Mouse (Mus musculus) embryonic facial prominence, embryonic 12.5 days (tissue): ENCODE results near the gene Rnf7. TPM values are rescaled to one million over a fixed set of nuclear protein-coding genes. Genes with fewer than 3 reads are reported as not detected.
"Not testable (repeated sequence)": the region's sequence is repeated elsewhere in the genome, so short reads cannot be mapped to it uniquely, and the experiment has no call there.

Experiments used
- ATAC-seq: fragments of 200-750 bp; cut with Nextera tagmentation; 2 replicates; pipeline ENCODE4 v1.8.0; 2017; ENCODE audit not compliant: insufficient number of reproducible peaks, insufficient read depth, low FRiP score, low TSS enrichment
- H3K27ac ChIP-seq: fragments of 300-500 bp; sonication (generic); 2 replicates; pipeline ENCODE4 v1.5.1; 2016; ENCODE audit warnings: mild to moderate bottlenecking
- H3K27me3 ChIP-seq: fragments of 300-500 bp; sonication (generic); 2 replicates; pipeline ENCODE4 v1.6.1; 2016; ENCODE audit warnings: mild to moderate bottlenecking, moderate library complexity
- H3K36me3 ChIP-seq: fragments of 300-500 bp; sonication (generic); 2 replicates; pipeline ENCODE4 v1.6.1; 2016; ENCODE audit warnings: mild to moderate bottlenecking
- H3K4me1 ChIP-seq: fragments of 300-500 bp; sonication (generic); 2 replicates; pipeline ENCODE4 v1.6.1; 2016
- H3K4me2 ChIP-seq: fragments of 300-500 bp; sonication (generic); replicated peaks from 2 replicates; pipeline ENCODE4 v1.6.1; 2016; ENCODE audit warnings: mild to moderate bottlenecking, moderate library complexity
- H3K4me3 ChIP-seq: fragments of 300-500 bp; sonication (generic); 2 replicates; pipeline ENCODE4 v1.5.1; 2016; ENCODE audit warnings: mild to moderate bottlenecking
- H3K9ac ChIP-seq: fragments of 300-500 bp; sonication (generic); 2 replicates; pipeline ENCODE4 v1.6.1; 2016; ENCODE audit warnings: mild to moderate bottlenecking, moderate library complexity
- H3K9me3 ChIP-seq: fragments of 300-500 bp; sonication (generic); 2 replicates; pipeline ENCODE4 v1.6.1; 2016; ENCODE audit warnings: mild to moderate bottlenecking, moderate library complexity
- WGBS: fragments of 180-500 bp; shearing (Covaris S2); methylation state at CpG from one replicate; pipeline ENCODE4 v1.1.7; 2016; 5-methylcytosine and 5-hydroxymethylcytosine counted together
- polyA plus RNA-seq: library from polyadenylated mRNA; unstranded; fragments of >200 nt; fragmentation: Nextera tagmentation; extraction: Ambion mirVana; gene quantifications from 2 replicates; pipeline ENCODE4 v1.2.1, GENCODE M21; 2016

The Rnf7 gene
- polyA plus RNA-seq = 246 and 252 TPM in 2 replicates

DNA sequence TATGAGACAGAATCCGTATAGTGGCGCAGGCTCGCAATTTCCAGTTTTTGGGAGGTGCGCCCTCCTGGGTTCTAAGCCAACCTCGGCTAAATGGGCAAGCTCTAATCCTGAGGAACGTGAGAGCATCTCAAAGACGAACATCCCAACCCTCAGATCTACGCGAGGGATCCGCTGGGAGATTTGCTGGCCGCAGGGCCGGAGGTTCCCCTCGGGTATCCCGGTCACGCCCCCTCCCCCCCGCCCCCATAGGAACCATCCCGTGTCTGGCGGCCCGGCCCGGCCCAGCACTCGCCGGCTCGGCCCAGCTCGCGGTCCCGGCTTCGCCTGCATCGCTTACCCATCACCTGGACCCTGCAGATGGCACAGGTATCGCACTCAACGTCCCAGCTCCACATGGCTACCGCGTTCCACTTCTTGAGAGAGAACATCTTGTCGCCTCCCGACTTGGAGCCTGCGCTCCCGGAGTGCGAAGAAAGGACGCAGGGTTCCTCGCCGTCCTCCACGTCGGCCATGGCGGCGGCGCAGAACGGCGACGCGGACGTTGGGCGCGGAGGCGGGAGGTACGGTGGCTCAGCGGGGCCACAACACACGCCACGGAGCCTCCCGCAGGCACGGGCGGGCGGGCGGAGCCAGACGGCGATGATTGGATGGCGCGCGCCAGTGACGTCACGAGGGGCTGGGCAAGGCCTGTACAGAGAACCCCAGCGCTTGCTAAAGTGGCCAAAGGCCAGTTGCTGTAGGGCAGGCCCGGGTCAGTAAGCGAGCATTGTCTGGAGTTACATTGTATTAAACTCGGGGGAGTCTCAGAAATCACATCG, at the start of gene Rnf7:
Gene Rnf7 (minus strand): TSS at position 605 of the 818 bp plus-strand sequence.
- Histone ChIP-seq H3K4me2 (peak within 1 kb of the TSS; percentile 78), H3K4me1 (peaks cover 13% of the 10 kb centered on the region), H3K27me3 (no peaks in the 10 kb centered on the region), H3K9ac (peak within 1 kb of the TSS; percentile 86), H3K4me3 (peak within 1 kb of the TSS; percentile 87), H3K36me3 (peaks cover 10% of the 10 kb centered on the region; the same call in 1 of the 2 replicates), H3K9me3 (no peaks in the 10 kb centered on the region), H3K27ac (peak within 1 kb of the TSS; percentile 89)
- WGBS = under 1% methylated on average over 74 of the region's 74 CpGs
- peak; percentile 93 for ATAC-seq

- Histone ChIP-seq H3K4me2 (no peak overlapping the region), H3K4me3 (no peak overlapping the region), H3K9ac (no peak overlapping the region), H3K36me3 (no peaks in the 10 kb centered on the region), H3K4me1 (peaks cover 6% of the 10 kb centered on the region; the same call in 1 of the 2 replicates), H3K27me3 (no peaks in the 10 kb centered on the region), H3K27ac (no peak overlapping the region), H3K9me3 (no peaks in the 10 kb centered on the region)
- 79% methylated on average over 4 of the region's 4 CpGs for WGBS
- no peak for ATAC-seq
These were observed 47.5 kb upstream of the Rnf7 start for GRCm38 (mm10) chr9:96526011-96526410.

DNA sequence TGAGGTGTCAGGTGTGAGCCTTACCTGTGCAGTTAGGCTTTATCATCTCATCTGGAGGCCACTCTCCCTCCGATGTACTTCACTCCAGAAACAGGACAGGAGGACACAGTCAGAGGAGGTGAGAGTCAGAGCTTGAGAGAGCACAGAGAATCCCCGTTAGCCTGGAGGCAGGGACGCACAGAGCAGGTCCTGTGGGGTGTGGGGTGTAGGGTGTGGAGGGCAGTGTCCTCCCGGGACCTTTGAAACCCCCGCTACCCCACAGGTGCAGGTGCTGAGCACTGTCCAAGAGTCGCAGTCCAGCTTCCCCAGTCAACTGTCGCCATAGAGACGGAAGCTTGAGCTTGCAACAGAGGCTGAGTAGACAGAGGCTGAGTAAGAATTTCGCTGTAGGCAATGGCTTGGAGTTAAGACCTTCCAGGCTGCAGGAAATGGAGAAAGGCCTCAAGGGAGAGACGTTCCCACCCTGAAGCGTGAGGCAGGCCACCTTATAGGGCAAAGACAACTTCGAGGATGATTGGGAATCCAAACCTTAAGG, 46.6 kb upstream of the Rnf7 start, which contains the start of gene Gm28729:
Gene Gm28729 (minus strand): TSS at position 293 of the 535 bp plus-strand sequence.
- Histone ChIP-seq H3K27ac (no peak within 1 kb of the TSS), H3K4me2 (no peak within 1 kb of the TSS), H3K9me3 (no peaks in the 10 kb centered on the region), H3K9ac (no peak within 1 kb of the TSS), H3K4me3 (no peak within 1 kb of the TSS), H3K36me3 (no peaks in the 10 kb centered on the region), H3K27me3 (no peaks in the 10 kb centered on the region), H3K4me1 (peaks cover 6% of the 10 kb centered on the region; the same call in 1 of the 2 replicates)
- ATAC-seq = no peak; the same call in 1 of the 2 replicates
- 41% methylated on average over 12 of the region's 12 CpGs for WGBS

- no peak overlapping the region for H3K4me2 ChIP-seq
- no peaks in the 10 kb centered on the region for H3K9me3 ChIP-seq
- no peaks in the 10 kb centered on the region for H3K27me3 ChIP-seq
- H3K36me3 ChIP-seq = no peaks in the 10 kb centered on the region
- H3K9ac ChIP-seq = no peak overlapping the region
- no peak overlapping the region for H3K27ac ChIP-seq
- H3K4me1 ChIP-seq = peaks cover 6% of the 10 kb centered on the region; the same call in 1 of the 2 replicates
- no peak for ATAC-seq
- no peak overlapping the region for H3K4me3 ChIP-seq
- 89% methylated on average over 5 of the region's 5 CpGs for WGBS
These were observed 44.7 kb upstream of the Rnf7 start for GRCm38 (mm10) chr9:96523148-96523547.

- H3K36me3 ChIP-seq, H3K27me3 ChIP-seq, H3K4me1 ChIP-seq, H3K4me3 ChIP-seq, H3K4me2 ChIP-seq, H3K27ac ChIP-seq, H3K9ac ChIP-seq, H3K9me3 ChIP-seq, ATAC-seq: not testable (repeated sequence)
- WGBS = 82% methylated on average over 2 of the region's 2 CpGs
These were observed 43.1 kb upstream of the Rnf7 start for GRCm38 (mm10) chr9:96521574-96521973.

- WGBS = 27% methylated on average over 4 of the region's 4 CpGs
- no peak overlapping the region for H3K27ac ChIP-seq
- no peaks in the 10 kb centered on the region for H3K9me3 ChIP-seq
- no peaks in the 10 kb centered on the region for H3K4me1 ChIP-seq
- ATAC-seq = no peak
- no peaks in the 10 kb centered on the region for H3K27me3 ChIP-seq
- H3K4me2 ChIP-seq = no peak overlapping the region
- H3K36me3 ChIP-seq = no peaks in the 10 kb centered on the region
- H3K4me3 ChIP-seq = no peak overlapping the region
- no peak overlapping the region for H3K9ac ChIP-seq
These were observed 39.0 kb upstream of the Rnf7 start for GRCm38 (mm10) chr9:96517429-96517828.

DNA sequence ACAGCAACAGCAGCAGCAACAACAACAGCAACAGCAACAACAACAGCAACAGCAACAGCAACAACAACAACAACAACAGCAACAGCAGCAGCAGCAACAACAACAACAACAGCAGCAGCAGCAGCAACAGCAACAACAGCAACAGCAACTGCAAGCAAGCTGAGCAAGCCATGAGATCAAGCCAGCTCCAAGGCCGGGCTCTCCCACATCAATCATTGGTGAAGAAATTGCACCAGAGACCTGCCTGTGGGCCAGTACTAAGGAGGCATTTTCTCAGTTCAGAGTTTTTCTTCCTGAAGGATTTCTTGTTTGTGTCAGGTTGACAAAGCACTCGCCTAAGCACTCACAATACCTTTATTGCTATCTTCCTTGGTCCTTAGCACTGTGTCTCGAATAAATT, 38.3 kb upstream of the Rnf7 start:
- H3K9me3 ChIP-seq = no peaks in the 10 kb centered on the region
- 75% methylated on average over 3 of the region's 3 CpGs for WGBS
- no peaks in the 10 kb centered on the region for H3K27me3 ChIP-seq
- no peaks in the 10 kb centered on the region for H3K4me1 ChIP-seq
- H3K4me3 ChIP-seq = no peak overlapping the region
- ATAC-seq = no peak
- no peak overlapping the region for H3K27ac ChIP-seq
- H3K36me3 ChIP-seq = no peaks in the 10 kb centered on the region
- H3K4me2 ChIP-seq = no peak overlapping the region
- no peak overlapping the region for H3K9ac ChIP-seq

- no peak overlapping the region for H3K9ac ChIP-seq
- WGBS = 87% methylated on average over 5 of the region's 5 CpGs
- no peak for ATAC-seq
These were observed 37.3 kb upstream of the Rnf7 start for GRCm38 (mm10) chr9:96515737-96516136.

GRCm38 (mm10) chr9:96514278-96514677, 35.8 kb upstream of the Rnf7 start:
- no peaks in the 10 kb centered on the region for H3K9me3 ChIP-seq
- H3K4me2 ChIP-seq = no peak overlapping the region
- H3K4me1 ChIP-seq = no peaks in the 10 kb centered on the region
- H3K36me3 ChIP-seq = no peaks in the 10 kb centered on the region
- WGBS = 78% methylated on average over 5 of the region's 5 CpGs
- no peak overlapping the region for H3K27ac ChIP-seq
- no peaks in the 10 kb centered on the region for H3K27me3 ChIP-seq
- H3K4me3 ChIP-seq = no peak overlapping the region
- no peak overlapping the region for H3K9ac ChIP-seq
- ATAC-seq = no peak

More at GRCm38 (mm10) chr9:96515737-96516136, 37.3 kb upstream of the Rnf7 start:
- Histone ChIP-seq H3K4me2 (no peak overlapping the region), H3K36me3 (no peaks in the 10 kb centered on the region), H3K27me3 (no peaks in the 10 kb centered on the region), H3K27ac (no peak overlapping the region), H3K4me1 (no peaks in the 10 kb centered on the region), H3K9me3 (no peaks in the 10 kb centered on the region), H3K4me3 (no peak overlapping the region)

GRCm38 (mm10) chr9:96506011-96506498, 27.6 kb upstream of the Rnf7 start:
- no peaks in the 10 kb centered on the region for H3K36me3 ChIP-seq
- no peak overlapping the region for H3K4me3 ChIP-seq
- 0 out of 2 replicates have a peak overlapping the region, but pooled peaks have one; percentile 2 for H3K4me2 ChIP-seq
- no peak overlapping the region for H3K27ac ChIP-seq
- H3K4me1 ChIP-seq = peaks cover 19% of the 10 kb centered on the region
- no peaks in the 10 kb centered on the region for H3K9me3 ChIP-seq
- no peaks in the 10 kb centered on the region for H3K27me3 ChIP-seq
- ATAC-seq = peak; percentile 78
- WGBS = 31% methylated on average over 10 of the region's 10 CpGs
- no peak overlapping the region for H3K9ac ChIP-seq

DNA sequence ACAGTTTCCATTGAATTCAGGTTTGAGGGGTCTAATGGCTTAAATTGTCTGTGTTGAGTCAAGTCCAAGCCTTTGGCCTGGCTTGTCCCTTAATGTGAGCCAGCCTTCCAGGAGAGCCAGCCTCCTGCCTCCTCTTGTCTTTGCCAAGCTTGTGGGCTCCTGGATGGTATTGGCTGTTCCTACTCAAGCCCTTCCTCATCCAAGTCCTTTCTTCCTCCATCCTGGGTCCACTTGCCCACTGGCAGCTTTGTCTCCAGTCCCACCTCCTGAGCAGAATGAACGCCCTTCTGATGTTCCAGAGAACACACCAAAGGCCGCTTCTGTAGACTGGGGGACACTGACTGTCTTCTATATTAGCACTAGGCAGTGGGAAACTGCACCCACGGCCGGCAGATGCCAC, 26.7 kb upstream of the Rnf7 start:
- 89% methylated on average over 4 of the region's 4 CpGs for WGBS
- H3K27ac ChIP-seq = no peak overlapping the region

More for the DNA sequence above, 26.7 kb upstream of the Rnf7 start:
- Histone ChIP-seq H3K36me3 (no peaks in the 10 kb centered on the region), H3K9ac (no peak overlapping the region), H3K4me3 (no peak overlapping the region), H3K4me1 (peaks cover 19% of the 10 kb centered on the region), H3K27me3 (no peaks in the 10 kb centered on the region), H3K4me2 (no peak overlapping the region), H3K9me3 (no peaks in the 10 kb centered on the region)
- ATAC-seq = no peak
